Mouse (Mus musculus) adrenal gland, postnatal 14 days (tissue): ENCODE results near the gene Kcna5. TPM values are rescaled to one million over a fixed set of nuclear protein-coding genes. Genes with fewer than 3 reads are reported as not detected.
A peak's percentile ranks its signal among the peaks of the same experiment; 100 is the strongest.

Experiments used
- DNase-seq: peaks from one replicate; pipeline ENCODE4 v3.0.0; 2021; ENCODE audit warnings: mixed read lengths
- total RNA-seq: library from RNA; stranded (reverse); gene quantifications from 2 replicates; pipeline ENCODE4 v1.2.3, GENCODE M21; 2021

Kcna5 gene
- total RNA-seq, 1 experiment from 2014 or later: 7.0 TPM

DNA sequence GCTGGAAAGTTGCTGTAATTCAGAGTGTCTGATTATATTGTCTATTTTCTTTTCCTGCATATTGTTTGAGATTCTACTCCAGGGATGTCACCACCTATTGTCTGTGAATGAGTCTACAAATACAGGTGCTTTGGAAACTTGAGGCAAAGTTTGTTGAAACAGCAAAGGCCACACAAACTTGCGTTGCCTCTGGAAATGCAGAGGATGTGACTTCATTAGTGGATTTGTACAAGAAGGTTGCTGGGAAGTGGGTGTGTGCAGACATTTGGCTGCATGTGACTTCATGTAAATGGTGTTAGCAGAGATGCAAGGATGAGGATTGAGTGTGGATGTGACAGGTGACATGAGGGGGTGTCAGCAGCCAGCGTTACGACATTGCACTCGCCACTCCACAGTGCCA lies 1.7 kb upstream of the Kcna5 start:
- no peak for DNase-seq

DNA sequence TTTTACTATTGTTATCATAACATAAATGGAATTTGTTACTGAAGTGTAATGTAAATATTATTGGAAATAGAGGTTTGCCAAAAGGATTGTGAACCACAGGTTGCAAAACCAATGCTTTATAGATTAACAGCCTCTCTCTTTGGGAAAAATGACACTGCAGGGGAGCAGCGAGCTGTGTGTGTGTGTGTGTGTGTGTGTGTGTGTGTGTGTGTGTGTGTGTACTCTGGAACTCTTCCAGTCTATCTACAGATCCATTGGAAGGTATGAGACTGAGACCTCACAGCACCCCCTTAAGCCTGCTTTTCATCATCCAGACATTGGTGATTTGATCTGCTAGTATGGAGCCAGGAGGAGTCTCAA lies 679 bp upstream of the Kcna5 start:
- DNase-seq: no peak

DNA sequence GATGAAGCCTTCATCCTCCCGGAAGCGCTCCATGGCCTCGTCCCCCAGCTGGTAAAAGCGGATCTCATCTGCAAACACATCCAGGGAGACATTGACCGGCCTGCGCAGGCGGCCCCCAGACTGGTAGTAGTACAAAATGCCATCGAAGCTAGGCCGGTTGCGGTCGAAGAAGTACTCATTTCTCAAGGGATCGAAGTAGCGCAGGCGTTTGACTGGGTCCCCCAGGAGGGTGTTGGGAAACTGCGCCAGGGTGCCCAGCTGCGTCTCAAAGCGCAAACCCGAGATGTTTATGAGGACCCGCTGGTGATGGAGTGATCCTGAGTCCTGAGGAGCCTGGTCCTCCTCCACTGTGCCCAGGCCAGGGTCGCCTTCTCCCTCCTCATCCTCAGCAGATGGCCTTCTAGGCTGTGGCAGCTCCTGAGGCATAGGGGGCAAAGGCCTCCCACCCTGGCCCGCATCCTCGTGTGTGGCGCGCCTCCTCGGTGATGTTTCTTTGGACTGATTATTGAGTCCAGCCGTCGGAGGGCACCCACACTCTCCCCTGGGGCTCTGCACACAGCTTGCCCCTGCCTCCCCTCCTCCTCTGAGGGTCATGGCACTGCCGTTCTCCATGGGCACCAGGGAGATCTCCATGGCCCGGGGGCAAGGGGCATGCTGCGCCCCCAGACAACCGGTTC lies 543 bp downstream of the Kcna5 start:
- DNase-seq: no peak

DNA sequence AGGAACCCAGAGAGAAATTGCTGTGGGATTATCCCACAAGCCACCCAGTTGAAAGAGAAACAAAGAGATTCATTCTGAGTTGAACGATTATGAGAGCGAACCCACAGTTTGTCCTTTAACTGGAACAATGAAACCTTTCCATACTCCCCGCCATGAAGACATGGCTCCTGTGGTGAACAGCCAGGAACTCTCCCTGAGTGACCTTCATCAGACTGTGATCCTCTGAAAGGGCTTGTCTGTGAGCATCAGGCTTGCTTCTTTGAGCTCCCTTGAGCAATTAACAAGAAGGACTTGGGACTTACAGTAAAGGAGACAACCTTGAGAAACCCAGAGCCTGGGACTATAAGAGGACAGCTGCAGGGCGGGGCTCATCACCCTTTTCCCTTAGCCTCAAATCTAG lies 3.9 kb downstream of the Kcna5 start:
- no peak for DNase-seq

DNA sequence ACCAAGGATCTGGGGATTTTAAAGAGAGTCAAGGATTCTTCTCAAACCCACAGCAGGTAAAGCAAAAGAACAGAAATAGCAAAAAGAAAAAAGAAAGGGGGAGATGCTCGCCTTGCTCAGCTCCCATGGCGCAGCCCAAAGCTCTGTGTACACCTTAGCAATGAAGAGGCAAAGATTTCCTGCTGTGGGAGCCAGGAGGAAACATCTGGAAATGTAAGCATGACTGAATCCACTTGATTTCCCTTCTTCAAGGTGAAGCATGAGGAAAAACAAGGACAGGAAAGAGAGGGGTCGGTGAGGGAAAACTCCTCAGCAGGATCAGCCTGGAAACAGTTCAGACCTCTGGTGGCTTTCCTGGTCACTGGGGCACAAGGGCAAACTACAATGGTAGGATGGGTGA lies 5.2 kb downstream of the Kcna5 start:
- DNase-seq: no peak

DNA sequence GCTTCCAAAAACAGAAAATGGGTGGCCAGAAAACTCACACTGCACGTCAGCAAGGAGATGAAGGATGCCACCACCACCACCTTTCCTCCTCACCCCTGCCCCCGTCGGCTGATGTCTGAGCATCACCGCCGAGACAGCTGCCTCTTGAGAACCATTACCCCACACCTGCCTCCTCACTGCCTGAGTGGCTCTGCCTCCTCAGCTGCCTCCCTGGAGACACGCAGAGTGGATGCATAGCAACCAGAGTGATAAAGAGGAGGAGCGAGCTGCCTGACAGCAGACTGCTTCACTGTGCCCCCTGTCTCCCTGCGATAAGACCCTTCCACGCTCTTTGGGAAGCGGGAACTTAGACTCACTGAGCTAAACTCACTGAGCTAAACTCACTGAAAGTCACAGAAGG lies 20.5 kb downstream of the Kcna5 start:
- no peak for DNase-seq

DNA sequence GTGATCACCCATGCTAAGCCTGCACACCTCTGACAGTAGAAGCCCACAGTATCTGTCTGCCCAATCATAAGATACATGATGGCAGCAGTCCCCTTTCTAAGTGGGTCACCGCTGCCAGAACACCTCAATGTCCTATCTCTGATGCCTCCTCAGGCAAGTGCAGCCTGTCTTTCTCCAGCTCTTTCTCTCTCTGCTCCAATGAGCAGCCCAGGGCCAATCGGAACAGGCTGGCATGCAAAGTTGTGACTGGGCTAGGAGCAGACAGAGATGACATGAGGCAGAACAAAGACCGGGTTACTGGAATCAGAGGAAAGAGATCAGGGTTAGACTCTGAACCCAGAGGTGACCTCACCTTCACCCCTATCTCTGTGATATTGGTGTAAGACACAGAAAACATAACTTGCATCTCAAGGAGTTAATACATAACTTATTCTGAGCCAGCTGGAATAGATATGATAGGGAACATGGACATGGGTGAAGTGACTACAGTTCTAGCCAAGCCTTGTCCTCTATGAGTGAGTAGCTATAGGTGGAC lies 21.4 kb downstream of the Kcna5 start:
- DNase-seq: no peak

DNA sequence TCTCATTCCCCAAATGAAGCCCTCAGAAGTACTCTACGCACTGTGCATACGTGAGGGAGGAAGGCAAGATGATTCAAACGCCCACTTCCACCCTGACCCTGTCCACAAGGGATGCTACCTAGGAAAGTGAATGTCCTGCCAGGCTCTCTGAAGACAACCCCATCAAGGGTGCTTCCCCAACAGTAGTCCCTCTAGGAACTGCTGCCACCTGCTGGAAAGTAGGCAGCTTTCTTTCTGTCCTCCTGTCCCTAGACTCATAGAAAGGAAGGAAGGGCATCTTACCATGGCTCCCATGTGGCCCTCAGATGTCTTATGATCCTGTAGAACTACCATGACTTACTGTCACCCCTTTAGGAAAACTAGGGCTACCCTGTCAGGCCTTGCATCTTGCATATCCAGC lies 22.1 kb downstream of the Kcna5 start:
- peak; percentile 58 for DNase-seq

DNA sequence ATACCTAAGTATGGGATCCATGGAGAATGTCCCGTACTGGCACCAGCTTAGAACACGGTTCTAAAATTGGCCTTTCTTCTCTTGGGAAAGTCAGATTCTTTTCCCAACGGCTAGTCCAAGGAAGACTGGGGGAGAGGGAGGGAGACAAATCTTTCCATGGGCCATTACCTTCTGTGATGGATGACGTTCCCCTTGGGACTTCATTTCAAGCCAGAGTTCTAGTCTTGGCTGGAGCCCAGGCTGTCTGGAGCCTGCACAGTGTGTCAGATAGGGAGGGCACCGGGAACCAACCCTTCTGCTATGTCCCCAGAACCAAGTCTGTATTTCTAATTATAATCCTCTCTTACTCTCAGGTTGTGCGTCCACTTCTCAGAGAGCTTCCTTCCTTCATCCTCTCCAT lies 26.5 kb downstream of the Kcna5 start:
- DNase-seq: peak; percentile 24

DNA sequence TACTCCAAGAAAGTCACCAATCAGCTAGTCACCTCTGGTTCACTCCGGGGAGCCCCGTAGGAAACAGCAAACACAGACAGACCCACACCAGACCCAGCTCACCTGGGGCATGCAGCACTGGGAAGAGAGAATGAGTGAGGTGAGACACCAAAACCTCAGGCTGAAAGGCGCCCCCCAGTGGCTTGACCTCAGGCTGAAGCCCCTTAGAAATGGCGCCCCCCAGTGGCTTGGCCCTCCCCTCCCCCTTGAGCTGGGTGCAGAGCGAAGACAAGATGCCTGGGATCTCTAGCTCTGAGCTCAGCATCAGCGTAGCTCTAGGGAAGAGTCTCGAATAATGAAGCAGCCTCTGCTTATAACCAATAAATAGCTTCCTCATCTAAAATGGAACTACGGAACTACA lies 31.3 kb downstream of the Kcna5 start:
- DNase-seq: peak; percentile 54

DNA sequence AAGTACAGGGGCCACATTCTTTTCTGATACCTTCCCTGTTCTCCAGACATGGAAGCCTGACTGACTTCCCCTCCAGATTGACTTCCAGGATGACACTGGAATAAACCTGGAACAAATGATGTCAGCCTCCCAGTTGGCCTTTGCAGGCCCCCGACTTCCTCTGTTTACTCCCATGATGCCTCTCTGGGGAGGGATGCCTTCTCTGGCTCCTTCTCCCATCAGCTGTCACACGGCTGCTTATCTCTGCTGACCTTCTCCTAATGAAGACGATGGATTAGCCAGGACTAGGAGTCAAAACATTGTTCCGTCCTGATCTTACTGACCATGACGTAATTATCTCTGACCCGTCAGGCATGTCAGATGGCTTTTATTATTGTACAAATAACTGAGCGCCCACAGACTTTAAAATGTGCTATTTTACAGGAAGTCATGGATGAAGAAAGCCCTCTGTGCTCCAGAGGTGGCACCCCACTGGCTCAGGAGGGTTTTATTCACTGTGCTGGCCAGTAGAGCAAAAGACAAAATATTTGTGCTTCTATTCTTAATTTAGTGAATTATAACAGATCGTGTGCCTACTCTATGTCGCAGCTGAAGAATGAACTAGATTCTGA lies 32.4 kb downstream of the Kcna5 start:
- no peak for DNase-seq

DNA sequence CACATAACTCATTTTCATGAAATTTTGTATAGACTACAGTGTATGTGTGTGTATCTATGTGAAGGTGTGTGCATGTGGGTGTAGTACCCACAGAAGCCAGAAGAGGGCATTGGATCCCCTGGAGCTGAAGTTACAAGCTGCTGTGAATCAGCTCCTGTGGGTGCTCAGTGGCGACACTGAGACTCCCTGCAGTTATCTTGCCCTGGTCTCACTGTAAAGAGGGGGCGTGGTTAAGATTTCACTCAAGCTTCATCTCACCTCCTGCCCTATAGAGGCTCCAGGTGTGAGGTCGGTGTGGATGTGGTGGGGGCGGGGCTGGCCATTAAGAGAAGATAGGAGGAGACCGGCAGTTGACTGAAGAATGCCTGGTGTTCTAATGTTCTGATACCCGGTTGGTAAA lies 34.2 kb downstream of the Kcna5 start:
- DNase-seq: no peak

DNA sequence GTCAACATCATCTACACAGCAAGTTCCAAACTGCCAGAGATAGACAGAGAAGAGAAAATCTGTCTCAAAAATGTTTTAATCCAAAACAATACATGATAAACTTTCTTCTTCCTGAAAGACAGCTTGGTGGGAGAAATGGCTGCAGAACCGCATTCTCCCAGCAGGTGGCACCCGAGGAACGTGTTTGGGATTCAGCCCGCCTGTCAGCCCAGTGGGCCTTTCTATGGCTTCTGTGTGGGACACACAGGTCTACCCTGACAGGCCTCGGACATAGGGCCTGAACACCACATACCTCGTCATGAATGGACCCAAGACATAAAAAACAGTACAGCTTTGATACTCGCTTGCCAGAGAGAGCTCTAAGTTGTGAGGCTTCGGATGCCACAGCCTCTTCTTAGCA lies 35.1 kb downstream of the Kcna5 start:
- DNase-seq: peak; percentile 83

DNA sequence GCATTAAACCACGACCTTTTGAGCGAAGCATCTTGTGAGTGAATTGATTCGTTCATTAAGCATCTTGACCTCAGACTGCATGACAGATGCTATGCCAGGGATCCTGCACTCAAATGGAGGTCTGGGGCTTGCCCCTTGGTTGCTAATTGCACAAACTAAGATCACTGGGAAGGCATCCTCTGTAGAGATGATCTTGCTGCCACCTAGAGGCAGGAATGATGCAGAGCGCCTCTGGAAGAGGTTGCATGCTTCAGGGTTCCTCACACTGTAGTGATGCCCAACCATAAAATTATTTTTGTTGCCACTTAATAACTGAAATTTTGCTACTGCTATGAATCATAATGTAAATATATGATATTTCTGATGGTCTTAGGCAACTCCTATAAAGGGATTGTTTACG lies 37.3 kb downstream of the Kcna5 start:
- DNase-seq: peak; percentile 61

DNA sequence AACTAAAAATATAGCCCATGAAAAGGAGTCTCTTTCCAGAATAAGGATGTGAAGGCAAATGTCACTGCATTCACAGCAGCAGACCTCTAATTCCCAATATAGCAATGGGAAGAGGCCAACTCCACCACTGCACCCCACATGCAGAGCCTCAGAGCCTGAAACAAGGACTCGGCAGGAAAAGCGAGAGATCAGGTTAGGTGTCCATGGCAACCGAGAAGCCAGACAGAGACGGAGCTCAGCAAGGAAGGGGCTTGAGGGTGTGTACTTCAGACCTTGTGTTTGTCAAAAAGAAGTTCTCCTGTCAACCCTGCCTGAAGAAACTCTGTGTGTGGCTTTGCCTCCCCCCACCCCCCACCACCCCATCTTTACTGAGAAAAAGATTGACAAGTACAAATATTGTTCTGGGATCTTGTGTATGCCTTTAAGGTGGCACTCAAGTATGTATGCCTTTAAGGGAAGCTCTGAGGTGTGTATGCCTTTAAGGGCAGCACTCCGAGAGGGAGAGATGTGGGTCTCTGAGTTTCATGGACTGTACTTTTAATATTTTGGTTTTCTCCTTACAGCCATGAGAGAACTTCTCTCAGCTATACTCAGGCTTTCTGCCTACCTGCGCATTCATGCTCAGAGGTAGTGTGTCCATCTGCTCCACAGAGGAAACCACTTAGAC lies 37.9 kb downstream of the Kcna5 start:
- no peak for DNase-seq

DNA sequence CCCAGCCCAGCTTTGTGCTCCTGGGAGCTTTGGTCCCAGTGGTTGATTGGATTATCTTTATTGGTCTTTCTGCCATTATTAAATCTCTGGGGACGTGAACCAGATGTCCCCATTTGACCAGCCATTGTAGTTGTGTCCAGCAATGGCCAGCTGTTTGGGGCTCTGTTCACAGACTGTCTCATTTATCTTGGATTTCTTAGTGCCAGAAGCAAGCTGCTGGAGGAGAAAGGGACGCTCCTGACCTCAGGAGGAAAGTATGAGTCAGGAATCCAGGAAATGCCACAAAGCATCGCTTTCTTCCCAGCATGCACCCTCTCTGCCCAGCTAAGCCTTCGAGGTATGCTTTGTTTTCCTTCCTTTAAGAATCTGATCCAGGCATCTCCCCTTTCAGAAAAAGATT lies 48.1 kb downstream of the Kcna5 start:
- no peak for DNase-seq

DNA sequence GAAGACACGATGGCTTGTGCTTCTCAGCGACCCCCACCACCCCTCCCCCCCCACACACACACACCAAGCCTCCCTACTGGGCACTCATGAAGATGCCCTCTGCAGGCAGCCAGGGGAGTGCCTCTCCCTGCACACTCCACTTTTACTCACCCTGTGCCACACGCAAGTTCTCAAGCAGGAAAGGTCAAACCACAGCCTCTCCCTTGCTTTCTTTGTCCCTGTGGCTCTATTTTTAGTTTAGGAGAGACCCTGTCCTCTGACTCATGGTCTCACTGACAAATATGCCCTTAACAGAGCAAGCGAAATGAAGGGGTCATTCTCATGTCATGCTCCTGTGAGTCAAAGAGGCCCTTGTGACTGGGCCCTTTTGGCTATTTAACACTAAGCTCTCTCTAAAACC lies 50.3 kb downstream of the Kcna5 start:
- DNase-seq: peak; percentile 50

DNA sequence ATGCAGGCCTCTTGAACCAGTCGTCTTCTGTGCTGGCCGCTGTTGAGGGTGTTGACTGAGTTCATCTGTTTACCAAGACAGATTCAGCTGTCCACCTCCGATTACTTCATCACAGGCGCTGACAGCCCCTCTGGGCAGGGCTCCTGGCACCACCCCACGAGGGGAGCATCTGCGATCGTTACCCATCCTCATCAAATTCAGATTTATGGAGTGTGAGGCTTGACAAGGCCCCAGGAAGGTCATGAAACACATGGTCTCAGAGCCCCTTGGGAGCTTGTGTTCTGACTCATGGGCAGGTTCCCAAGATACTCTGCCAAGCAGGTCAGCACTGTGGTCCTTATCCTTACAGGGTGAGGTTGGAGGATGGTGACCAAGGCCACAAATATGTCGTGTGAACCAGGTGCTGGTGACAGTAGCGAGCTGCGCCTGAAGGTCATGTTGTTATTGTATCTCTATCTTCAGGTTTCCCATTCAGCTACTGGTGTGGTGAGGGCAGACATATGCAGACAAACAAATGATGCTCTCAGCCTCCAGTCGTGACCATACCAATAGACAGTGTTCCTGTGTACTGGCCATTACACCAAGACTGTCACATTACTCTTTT lies 51.8 kb downstream of the Kcna5 start:
- DNase-seq: no peak

Other genes starting within 250 kb of the Kcna5 start
- 2.8 and 3.6 TPM in 2 replicates for gene Kcna1, start 111.0 kb upstream of the Kcna5 start, total RNA-seq
- 2.3 and 3.9 TPM in 2 replicates for gene Kcna6, start 205.3 kb upstream of the Kcna5 start, total RNA-seq